Mouse (Mus musculus): Measurements from ENCODE around the gene Cd93.

DNA sequence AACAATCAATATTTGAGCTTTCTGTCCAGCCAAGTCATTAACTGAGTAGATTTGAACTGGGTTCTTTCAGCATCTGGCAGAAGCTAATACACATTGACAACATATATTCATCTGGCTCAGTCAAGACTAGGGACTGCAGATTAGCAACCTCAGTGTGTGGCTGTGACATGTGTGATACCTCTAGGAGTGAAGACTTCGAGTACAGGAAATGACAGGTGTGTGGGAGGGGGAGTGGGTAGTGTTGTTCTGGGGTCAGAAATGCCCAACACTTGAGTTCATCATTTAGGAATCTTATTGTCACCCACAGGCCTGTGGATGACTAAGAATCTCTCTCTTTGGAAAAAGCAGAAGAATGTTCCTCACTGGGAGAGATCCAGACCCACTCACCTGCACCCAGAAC lies 22.3 kb downstream of the Cd93 start:
- TF ChIP-seq CHD2 (IDR thresholded peaks at IDR 0.05; ENCODE audit: low read depth, low read length) (no peak), ZNF384 (IDR thresholded peaks at IDR 0.05; ENCODE audit: low read depth, low read length) (no peak), ZC3H11A (IDR thresholded peaks at IDR 0.05; ENCODE audit: borderline replicate concordance, low read depth, low read length) (no peak), HCFC1 (IDR thresholded peaks at IDR 0.05; ENCODE audit: borderline replicate concordance, insufficient read depth, low read length) (no peak), MAFK (IDR thresholded peaks at IDR 0.05; ENCODE audit: insufficient read depth, low read depth, low read length) (no peak)
